Comparison of ENCODE assay signal across 9 mouse cellular contexts in the genomic region with DNA sequence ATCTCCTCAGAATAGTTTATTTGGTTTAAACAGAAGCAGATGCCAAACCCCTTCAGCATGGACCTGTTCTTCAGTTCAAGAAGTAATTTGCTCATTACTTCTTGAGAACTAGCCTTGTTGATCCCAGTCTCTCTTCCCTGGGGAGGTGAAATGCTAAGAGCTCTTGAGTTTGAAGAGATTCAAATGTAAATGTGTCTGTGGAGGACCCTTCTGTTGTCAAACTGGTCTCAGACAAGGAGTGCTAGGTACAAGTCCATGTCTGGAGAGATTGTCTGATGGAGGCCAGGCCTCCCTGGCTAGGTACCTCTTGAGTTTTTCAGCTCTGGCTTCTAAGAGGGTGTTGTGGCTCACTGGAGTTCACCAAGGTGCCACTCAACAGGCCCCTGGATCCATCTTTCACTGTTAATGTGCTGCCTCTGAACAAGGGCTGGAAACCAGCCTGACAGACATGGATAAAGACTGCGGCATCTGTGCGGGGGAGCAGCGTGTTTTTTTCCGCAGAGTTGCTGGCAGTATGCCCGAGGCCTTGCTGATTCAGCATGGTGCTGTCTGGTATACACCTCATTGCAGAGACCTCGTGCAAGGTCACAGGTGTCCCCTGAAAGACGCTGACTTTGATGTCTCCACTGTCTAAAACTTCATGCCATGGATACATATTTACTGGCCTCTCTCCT. TPM values are rescaled to one million over a fixed set of nuclear protein-coding genes. Genes with fewer than 3 reads are reported as not detected.
DNase-seq lines count a peak whose midpoint lies in the region; ATAC-seq lines count a peak whose summit lies in the region.
"Had no signal": no experiment of that assay in that cellular context is flagged by ENCODE, and none has a peak within 500 bp of the region (broad histone marks: within the 10 kb centered on the region; RNA-seq: fewer than 3 reads in every experiment).

No protein-coding gene starts in this region.

- H3K4me1 ChIP-seq in heart, embryonic 13.5 days: peaks cover 46% of the 10 kb centered on the region
- H3K4me1 ChIP-seq in liver, embryonic 11.5 days (replicated peaks; ENCODE audit: control insufficient read depth, insufficient read depth, low read length): no peaks in the 10 kb centered on the region; the same call in 1 of the 2 replicates

- H3K4me2 ChIP-seq in heart, embryonic 13.5 days: no peak overlapping the region
- no peak overlapping the region for H3K4me2 ChIP-seq in liver, embryonic 11.5 days
- H3K4me2 ChIP-seq: embryonic facial prominence, embryonic 13.5 days had no signal

- peak overlapping the region; percentile 29 for H3K27ac ChIP-seq in heart, embryonic 13.5 days (replicated peaks)
- H3K27ac ChIP-seq in liver, embryonic 11.5 days (ENCODE audit: low read depth, low read length): no peak overlapping the region
- H3K27ac ChIP-seq: embryonic facial prominence, embryonic 13.5 days had no signal

- no peak overlapping the region for H3K4me3 ChIP-seq in heart, embryonic 13.5 days
- H3K4me3 ChIP-seq in liver, embryonic 11.5 days (ENCODE audit: low read depth, low read length): no peak overlapping the region
- H3K4me3 ChIP-seq: embryonic facial prominence, embryonic 13.5 days had no signal

- no peak for DNase-seq in heart, adult 18-20 months
- peak; percentile 51 to 54 for DNase-seq in adrenal gland, postnatal 36 days
- DNase-seq in frontal cortex, postnatal 36 days (ENCODE audit: low spot score in 2 of 2): peak; percentile 72 to 84
- DNase-seq in lung, postnatal 36 days: peak; percentile 5
- no peak for DNase-seq in liver, embryonic 11.5 days (ENCODE audit: low spot score)
- no peak for DNase-seq in spleen, postnatal 4 days (ENCODE audit: low spot score in 2 of 2)

- no peak overlapping the region for H3K9ac ChIP-seq in heart, embryonic 13.5 days
- no peak overlapping the region for H3K9ac ChIP-seq in liver, embryonic 11.5 days (ENCODE audit: low read depth, low read length)
- H3K9ac ChIP-seq: embryonic facial prominence, embryonic 13.5 days had no signal

- H3K36me3 ChIP-seq in heart, embryonic 13.5 days: no peaks in the 10 kb centered on the region
- no peaks in the 10 kb centered on the region for H3K36me3 ChIP-seq in liver, embryonic 11.5 days (ENCODE audit: control insufficient read depth, insufficient read depth, low read length)
- H3K36me3 ChIP-seq: embryonic facial prominence, embryonic 13.5 days had no signal

- no peaks in the 10 kb centered on the region for H3K27me3 ChIP-seq in heart, embryonic 13.5 days (replicated peaks)
- H3K27me3 ChIP-seq in liver, embryonic 11.5 days (replicated peaks; ENCODE audit: control insufficient read depth, insufficient read depth, low read length): no peaks in the 10 kb centered on the region
- H3K27me3 ChIP-seq: embryonic facial prominence, embryonic 13.5 days had no signal

- no peaks in the 10 kb centered on the region for H3K9me3 ChIP-seq in heart, embryonic 13.5 days
- H3K9me3 ChIP-seq in liver, embryonic 11.5 days (ENCODE audit: control insufficient read depth, low read length): no peaks in the 10 kb centered on the region
- H3K9me3 ChIP-seq: embryonic facial prominence, embryonic 13.5 days had no signal

- no peak for ATAC-seq in heart, embryonic 13.5 days (ENCODE audit: extremely low read depth, insufficient number of reproducible peaks, low FRiP score, low TSS enrichment)
- no peak; the same call in 1 of the 2 replicates for ATAC-seq in erythroblast, adult 5-6 weeks (replicated peaks; ENCODE audit: low FRiP score, poor library complexity, severe bottlenecking)
- ATAC-seq in liver, embryonic 11.5 days (replicated peaks; ENCODE audit: low FRiP score): no peak; the same call in 1 of the 2 replicates

- 33% methylated on average over 7 of the region's 7 CpGs for WGBS in heart, embryonic 13.5 days
- WGBS in liver, embryonic 11.5 days: 85% methylated on average over 7 of the region's 7 CpGs

RNA-seq across cellular contexts. Expression of a gene that starts 45.6 kb away (rescaled TPM):
- polyA plus RNA-seq in heart, embryonic 13.5 days (2015; fragmentation: Nextera tagmentation; extraction: Ambion mirVana): 17.9 and 18.6 TPM in 2 replicates
- total RNA-seq in heart, adult 18-20 months (2021): 10 to 100 TPM; 19.0 to 20.2 TPM
- 1 to 10 TPM; 5.0 to 7.1 TPM for total RNA-seq in adrenal gland, postnatal 36 days (2021)
- total RNA-seq in erythroblast, adult 5-6 weeks (2015; ENCODE audit: low replicate concordance): not detected in 2 replicates
- total RNA-seq in erythroblast, adult 5-6 weeks (2017; ENCODE audit: low replicate concordance): 0.14 TPM in 1 of 2 replicates, not detected in the other
- 11.1 and 12.2 TPM in 2 replicates for polyA plus RNA-seq in liver, embryonic 11.5 days (2014; fragmentation: Nextera tagmentation; extraction: Ambion mirVana)

Comparison
In these comparisons a context has a peak if more than half of its experiments do, and no peak if none do; other contexts are left out.
1. DNase-seq: peak in adrenal gland, postnatal 36 days (2 of 2), frontal cortex, postnatal 36 days (2 of 2) and lung, postnatal 36 days (single experiment); none in heart, adult 18-20 months (0 of 2), liver, embryonic 11.5 days (single experiment) and spleen, postnatal 4 days (0 of 2).
2. RNA of a gene that starts 45.6 kb away (total RNA-seq): 19.0 to 20.2 TPM in heart, adult 18-20 months and 5.0 to 7.1 TPM in adrenal gland, postnatal 36 days; 0.14 TPM in erythroblast, adult 5-6 weeks; every median in the first group is over 4 times any median in the second.